Mouse (Mus musculus) ovary, postnatal 10 days (tissue): ENCODE results near the gene Cntln.
A peak's percentile ranks its signal among the peaks of the same experiment; 100 is the strongest.

Experiments used
- DNase-seq: peaks from one replicate; pipeline ENCODE4 v3.0.0; 2022; ENCODE audit warnings: low spot score

Gene Cntln

GRCm38 (mm10) chr4:84884111-84884538 lies at the start of gene Cntln:
Gene Cntln, plus strand, starts transcription at chr4:84884309.
- peak; percentile 95 for DNase-seq

GRCm38 (mm10) chr4:84836979-84837378 lies 47.1 kb upstream of the Cntln start:
- no peak for DNase-seq

- DNase-seq = no peak
Measured at GRCm38 (mm10) chr4:84838545-84838944, 45.6 kb upstream of the Cntln start.

- no peak for DNase-seq
Measured at GRCm38 (mm10) chr4:84839466-84839865, 44.6 kb upstream of the Cntln start.

- DNase-seq = no peak
Measured at GRCm38 (mm10) chr4:84857588-84857987, 26.5 kb upstream of the Cntln start.

GRCm38 (mm10) chr4:84876347-84876746 lies 7.8 kb upstream of the Cntln start:
- no peak for DNase-seq

GRCm38 (mm10) chr4:84883646-84884045 lies 463 bp upstream of the Cntln start:
- DNase-seq = no peak

- DNase-seq = peak; percentile 60
Measured at GRCm38 (mm10) chr4:84884539-84885270, 596 bp downstream of the Cntln start.

GRCm38 (mm10) chr4:84885271-84885540 lies 1.1 kb downstream of the Cntln start:
- DNase-seq = no peak

- DNase-seq = no peak
Measured at GRCm38 (mm10) chr4:84918393-84918792, 34.3 kb downstream of the Cntln start.

- DNase-seq = no peak
Measured at GRCm38 (mm10) chr4:84934342-84934929, 50.3 kb downstream of the Cntln start.

GRCm38 (mm10) chr4:84942059-84942458 lies 58.0 kb downstream of the Cntln start:
- no peak for DNase-seq

GRCm38 (mm10) chr4:84942651-84943050 lies 58.5 kb downstream of the Cntln start:
- no peak for DNase-seq

- no peak for DNase-seq
Measured at GRCm38 (mm10) chr4:84944100-84944499, 60.0 kb downstream of the Cntln start.

- DNase-seq = no peak
Measured at GRCm38 (mm10) chr4:84946450-84946849, 62.3 kb downstream of the Cntln start.

- DNase-seq = no peak
Measured at GRCm38 (mm10) chr4:84976875-84977646, 93.0 kb downstream of the Cntln start.

- no peak for DNase-seq
Measured at GRCm38 (mm10) chr4:84995520-84996348, 111.6 kb downstream of the Cntln start.

- no peak for DNase-seq
Measured at GRCm38 (mm10) chr4:85005581-85005980, 121.5 kb downstream of the Cntln start.

GRCm38 (mm10) chr4:85006789-85007188 lies 122.7 kb downstream of the Cntln start:
- DNase-seq = no peak

GRCm38 (mm10) chr4:85010846-85011245 lies 126.7 kb downstream of the Cntln start:
- no peak for DNase-seq

GRCm38 (mm10) chr4:85045748-85046147 lies 161.6 kb downstream of the Cntln start:
- no peak for DNase-seq

- no peak for DNase-seq
Measured at GRCm38 (mm10) chr4:85049933-85050553, 165.9 kb downstream of the Cntln start.
